Mouse (Mus musculus) brain, adult 2 months (tissue): Measurements from ENCODE around the gene Zfp512b.

ENCODE experiments used
- DNase-seq: peaks from one replicate; pipeline ENCODE4 v3.0.0; 2011; ENCODE audit warnings: low read depth, low spot score

Gene Zfp512b

GRCm38 (mm10) chr2:181592231-181593041, at the start of gene Zfp512b:
TSS of gene Zfp512b (minus strand) at chr2:181592803.
- DNase-seq: peak; percentile 82

GRCm38 (mm10) chr2:181635865-181636264, 43.3 kb upstream of the Zfp512b start:
- DNase-seq: no peak

GRCm38 (mm10) chr2:181632624-181633023, 40.0 kb upstream of the Zfp512b start:
- DNase-seq: peak; percentile 83

GRCm38 (mm10) chr2:181628471-181628870, 35.9 kb upstream of the Zfp512b start:
- DNase-seq: no peak

GRCm38 (mm10) chr2:181623401-181623800, 30.8 kb upstream of the Zfp512b start:
- peak; percentile 51 for DNase-seq

- no peak for DNase-seq
Measured at GRCm38 (mm10) chr2:181618761-181619495, 26.3 kb upstream of the Zfp512b start.

- no peak for DNase-seq
Measured at GRCm38 (mm10) chr2:181602367-181602766, 9.8 kb upstream of the Zfp512b start.

- DNase-seq: no peak
Measured at GRCm38 (mm10) chr2:181601751-181602145, 9.1 kb upstream of the Zfp512b start.

- DNase-seq: peak; percentile 99
Measured at GRCm38 (mm10) chr2:181600828-181601750, 8.5 kb upstream of the Zfp512b start.

- peak; percentile 68 for DNase-seq
Measured at GRCm38 (mm10) chr2:181600226-181600758, 7.7 kb upstream of the Zfp512b start.

- peak; percentile 85 for DNase-seq
Measured at GRCm38 (mm10) chr2:181598454-181599351, 6.1 kb upstream of the Zfp512b start, which contains the start of gene Samd10. TSS of gene Samd10 (minus strand) at chr2:181599212.

GRCm38 (mm10) chr2:181597378-181598061, 4.9 kb upstream of the Zfp512b start:
- peak; percentile 53 for DNase-seq

- DNase-seq: no peak
Measured at GRCm38 (mm10) chr2:181596221-181596960, 3.8 kb upstream of the Zfp512b start.

GRCm38 (mm10) chr2:181594946-181595696, 2.5 kb upstream of the Zfp512b start:
- peak; percentile 81 for DNase-seq

GRCm38 (mm10) chr2:181593937-181594336, 1.3 kb upstream of the Zfp512b start:
- DNase-seq: no peak

GRCm38 (mm10) chr2:181593042-181593421, 429 bp upstream of the Zfp512b start:
- DNase-seq: peak; percentile 50

GRCm38 (mm10) chr2:181591528-181592085, 996 bp downstream of the Zfp512b start, which contains the start of gene Prpf6:
TSS of gene Prpf6 (plus strand) at chr2:181591868.
- DNase-seq: no peak

GRCm38 (mm10) chr2:181590471-181590870, 2.1 kb downstream of the Zfp512b start:
- DNase-seq: no peak
